Mouse (Mus musculus): ENCODE measurements around the gene 5730409E04Rik.

Gene 5730409E04Rik

GRCm38 (mm10) chr4:126636330-126636729 is 26.7 kb downstream of the 5730409E04Rik start:
- no peak for DNase-seq (ENCODE audit: low spot score)

GRCm38 (mm10) chr4:126637446-126637845 is 27.8 kb downstream of the 5730409E04Rik start:
- no peak for DNase-seq (ENCODE audit: low spot score)

GRCm38 (mm10) chr4:126639339-126639738 is 29.7 kb downstream of the 5730409E04Rik start:
- DNase-seq (ENCODE audit: low spot score), result no peak

GRCm38 (mm10) chr4:126641901-126642300 is 32.3 kb downstream of the 5730409E04Rik start:
- no peak for DNase-seq (ENCODE audit: low spot score)

GRCm38 (mm10) chr4:126643815-126644214 is 34.2 kb downstream of the 5730409E04Rik start:
- DNase-seq (ENCODE audit: low spot score), result no peak

GRCm38 (mm10) chr4:126644333-126644963 is 34.8 kb downstream of the 5730409E04Rik start:
- DNase-seq (ENCODE audit: low spot score), result no peak

GRCm38 (mm10) chr4:126647996-126648910 is 38.6 kb downstream of the 5730409E04Rik start:
- no peak for DNase-seq (ENCODE audit: low spot score)

- no peak for DNase-seq (ENCODE audit: low spot score)
Observed at GRCm38 (mm10) chr4:126653148-126653547, 43.5 kb downstream of the 5730409E04Rik start.

- DNase-seq (ENCODE audit: low spot score), result no peak
Observed at GRCm38 (mm10) chr4:126655356-126655755, 45.7 kb downstream of the 5730409E04Rik start.

- DNase-seq (ENCODE audit: low spot score), result no peak
Observed at GRCm38 (mm10) chr4:126661249-126661648, 51.6 kb downstream of the 5730409E04Rik start.

All from urinary bladder, postnatal 10 days (tissue).